Mouse (Mus musculus): Measurements from ENCODE around the gene Gyg. TPM values are rescaled to one million over a fixed set of nuclear protein-coding genes. Genes with fewer than 3 reads are reported as not detected.

Gene Gyg
- total and polyA plus RNA-seq, 3 experiments = not detected

DNA sequence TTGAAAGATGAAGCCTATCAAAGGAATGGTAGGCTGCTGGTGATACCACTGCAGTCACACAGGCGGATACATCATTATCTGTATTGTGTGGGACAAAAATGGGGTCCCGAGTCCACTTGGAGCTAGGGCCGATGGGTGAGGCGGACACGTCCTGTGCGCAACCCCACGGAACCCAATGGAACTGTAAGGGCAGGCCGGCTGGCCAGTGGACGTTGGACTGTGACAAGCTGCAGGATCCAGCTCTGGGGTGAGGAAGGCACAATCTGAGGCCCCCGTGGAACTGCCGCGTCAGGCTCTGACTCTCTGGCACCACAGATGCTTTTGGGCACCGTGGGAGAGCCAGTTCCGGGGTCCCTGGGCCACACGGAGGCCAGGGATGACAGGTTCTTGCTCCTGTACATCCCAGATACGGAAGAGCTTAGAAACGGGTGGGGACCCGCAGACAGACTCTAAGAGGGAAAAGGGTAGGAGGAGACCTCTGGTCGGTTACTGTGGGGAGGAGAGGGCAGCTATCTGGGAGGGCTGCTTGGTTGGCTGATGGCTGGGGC, 36.0 kb downstream of the Gyg start:
- H3K27me3 ChIP-seq (ENCODE audit: insufficient read depth, low read length) = no peaks in the 10 kb centered on the region
- H3K4me3 ChIP-seq (ENCODE audit: low read depth, low read length) = no peak overlapping the region
- no peaks in the 10 kb centered on the region for H3K9me3 ChIP-seq (replicated peaks)
- H3K4me1 ChIP-seq (ENCODE audit: insufficient read depth, low read depth, low read length) = no peaks in the 10 kb centered on the region
- TF ChIP-seq TAL1 (conservative IDR thresholded peaks at IDR 0.05; ENCODE audit: low read depth, low read length) = no peak
- no peak for TF ChIP-seq CTCF (IDR thresholded peaks at IDR 0.05; ENCODE audit: low read depth, low read length)
- TF ChIP-seq POLR2AphosphoS5 (IDR thresholded peaks at IDR 0.05; ENCODE audit: insufficient replicate concordance, low read depth, low read length) = no peak
- TF ChIP-seq GATA1 (IDR thresholded peaks at IDR 0.05; ENCODE audit: borderline replicate concordance, low read length) = no peak
- TF ChIP-seq GATA2 (IDR thresholded peaks at IDR 0.05; ENCODE audit: borderline replicate concordance, low read depth, low read length) = no peak
- H3K36me3 ChIP-seq (replicated peaks) = peaks cover 26% of the 10 kb centered on the region
- ATAC-seq (ENCODE audit: extremely low read depth, insufficient number of reproducible peaks, low FRiP score, poor library complexity, severe bottlenecking) (no peak), DNase-seq (ENCODE audit: low spot score) (no peak)

GRCm38 (mm10) chr3:20111913-20112312, 43.2 kb downstream of the Gyg start:
- Histone ChIP-seq H3K4me3 (ENCODE audit: low read depth, low read length) (no peak overlapping the region), H3K36me3 (replicated peaks) (peaks cover 61% of the 10 kb centered on the region), H3K27me3 (ENCODE audit: insufficient read depth, low read length) (no peaks in the 10 kb centered on the region), H3K4me1 (ENCODE audit: insufficient read depth, low read depth, low read length) (no peaks in the 10 kb centered on the region), H3K9me3 (replicated peaks) (no peaks in the 10 kb centered on the region)
- ATAC-seq (ENCODE audit: extremely low read depth, insufficient number of reproducible peaks, low FRiP score, poor library complexity, severe bottlenecking) = no peak
- TF ChIP-seq GATA2 (IDR thresholded peaks at IDR 0.05; ENCODE audit: borderline replicate concordance, low read depth, low read length) (no peak), GATA1 (IDR thresholded peaks at IDR 0.05; ENCODE audit: borderline replicate concordance, low read length) (no peak), TAL1 (conservative IDR thresholded peaks at IDR 0.05; ENCODE audit: low read depth, low read length) (no peak), POLR2AphosphoS5 (IDR thresholded peaks at IDR 0.05; ENCODE audit: insufficient replicate concordance, low read depth, low read length) (no peak), CTCF (IDR thresholded peaks at IDR 0.05; ENCODE audit: low read depth, low read length) (no peak)
- DNase-seq (ENCODE audit: low spot score) = no peak

DNA sequence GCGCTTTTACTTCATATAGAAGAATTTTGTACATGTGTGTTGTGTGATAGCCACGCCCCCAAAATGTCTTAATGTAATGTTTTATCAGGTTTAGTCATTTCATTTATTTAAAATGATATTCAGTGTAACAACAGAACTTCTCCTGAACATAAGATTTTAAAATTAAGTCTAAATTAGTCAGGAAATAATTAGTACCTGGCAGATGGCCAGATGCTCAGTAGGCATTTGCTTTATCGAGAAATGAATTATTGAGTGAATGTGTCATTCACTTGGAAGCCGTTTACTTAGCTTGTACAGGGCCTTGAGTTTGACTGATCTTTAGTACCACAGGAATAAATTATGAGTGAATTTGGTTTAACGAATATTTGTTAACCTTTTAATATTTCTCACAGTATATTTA, 46.2 kb downstream of the Gyg start:
- Histone ChIP-seq H3K4me3 (ENCODE audit: low read depth, low read length) (no peak overlapping the region), H3K4me1 (ENCODE audit: insufficient read depth, low read depth, low read length) (no peaks in the 10 kb centered on the region), H3K9me3 (replicated peaks) (no peaks in the 10 kb centered on the region), H3K36me3 (replicated peaks) (peaks cover 62% of the 10 kb centered on the region), H3K27me3 (ENCODE audit: insufficient read depth, low read length) (no peaks in the 10 kb centered on the region)
- ATAC-seq (ENCODE audit: extremely low read depth, insufficient number of reproducible peaks, low FRiP score, poor library complexity, severe bottlenecking) (no peak), DNase-seq (ENCODE audit: low spot score) (no peak)
- no peak for TF ChIP-seq GATA2 (IDR thresholded peaks at IDR 0.05; ENCODE audit: borderline replicate concordance, low read depth, low read length)
- no peak for TF ChIP-seq CTCF (IDR thresholded peaks at IDR 0.05; ENCODE audit: low read depth, low read length)
- TF ChIP-seq TAL1 (conservative IDR thresholded peaks at IDR 0.05; ENCODE audit: low read depth, low read length) = no peak
- TF ChIP-seq POLR2AphosphoS5 (IDR thresholded peaks at IDR 0.05; ENCODE audit: insufficient replicate concordance, low read depth, low read length) = no peak
- TF ChIP-seq GATA1 (IDR thresholded peaks at IDR 0.05; ENCODE audit: borderline replicate concordance, low read length) = no peak

DNA sequence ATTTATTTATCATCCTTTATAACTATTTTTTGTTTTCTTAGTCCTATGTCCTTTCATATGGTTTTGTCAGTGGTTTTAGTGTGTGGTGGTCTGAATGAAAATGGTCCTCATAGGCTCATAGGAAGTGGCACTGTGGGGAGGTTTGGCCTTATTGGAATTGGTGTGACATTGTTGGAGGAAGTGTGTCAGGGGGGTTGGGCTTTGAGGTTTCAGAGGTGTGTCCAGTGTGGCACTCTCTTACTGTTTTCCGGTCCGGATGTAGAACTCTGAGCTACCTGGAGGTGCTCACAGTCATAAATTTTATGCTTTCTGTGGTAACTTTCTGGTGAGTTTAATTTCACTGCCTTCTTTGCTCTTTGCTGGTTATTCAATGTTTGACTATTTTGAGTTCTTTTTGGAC, 50.3 kb downstream of the Gyg start:
- no peaks in the 10 kb centered on the region for H3K4me1 ChIP-seq (ENCODE audit: insufficient read depth, low read depth, low read length)
- H3K4me3 ChIP-seq (ENCODE audit: low read depth, low read length) = no peak overlapping the region
- DNase-seq (ENCODE audit: low spot score) (no peak), ATAC-seq (ENCODE audit: extremely low read depth, insufficient number of reproducible peaks, low FRiP score, poor library complexity, severe bottlenecking) (no peak)
- H3K9me3 ChIP-seq (replicated peaks) = no peaks in the 10 kb centered on the region
- H3K36me3 ChIP-seq (replicated peaks) = peaks cover 45% of the 10 kb centered on the region
- H3K27me3 ChIP-seq (ENCODE audit: insufficient read depth, low read length) = no peaks in the 10 kb centered on the region
- TF ChIP-seq GATA2 (IDR thresholded peaks at IDR 0.05; ENCODE audit: borderline replicate concordance, low read depth, low read length) (no peak), TAL1 (conservative IDR thresholded peaks at IDR 0.05; ENCODE audit: low read depth, low read length) (no peak), CTCF (IDR thresholded peaks at IDR 0.05; ENCODE audit: low read depth, low read length) (no peak), POLR2AphosphoS5 (IDR thresholded peaks at IDR 0.05; ENCODE audit: insufficient replicate concordance, low read depth, low read length) (no peak), GATA1 (IDR thresholded peaks at IDR 0.05; ENCODE audit: borderline replicate concordance, low read length) (no peak)

DNA sequence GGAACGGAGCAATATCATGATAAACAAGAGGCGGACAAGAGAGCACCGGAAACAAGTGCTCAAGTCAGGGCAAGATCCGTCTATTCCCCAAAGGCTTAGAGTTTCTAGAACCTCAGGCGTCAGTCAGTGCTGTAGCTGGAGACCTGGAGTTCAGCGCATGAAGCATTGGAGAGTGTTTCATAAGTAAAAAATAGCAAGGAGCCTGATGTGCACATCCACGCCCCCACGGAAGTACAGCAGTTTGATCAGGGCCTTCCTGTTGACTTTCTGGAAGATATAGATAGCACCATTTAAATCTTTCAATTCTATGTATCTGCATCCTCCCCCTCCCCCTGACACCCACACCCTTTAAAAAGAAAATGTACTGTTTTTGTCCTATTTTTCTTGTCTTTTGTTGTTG, 50.8 kb downstream of the Gyg start:
- Histone ChIP-seq H3K4me3 (ENCODE audit: low read depth, low read length) (no peak overlapping the region), H3K4me1 (ENCODE audit: insufficient read depth, low read depth, low read length) (no peaks in the 10 kb centered on the region), H3K36me3 (replicated peaks) (peaks cover 40% of the 10 kb centered on the region), H3K27me3 (ENCODE audit: insufficient read depth, low read length) (no peaks in the 10 kb centered on the region), H3K9me3 (replicated peaks) (no peaks in the 10 kb centered on the region)
- DNase-seq (ENCODE audit: low spot score) (no peak), ATAC-seq (ENCODE audit: extremely low read depth, insufficient number of reproducible peaks, low FRiP score, poor library complexity, severe bottlenecking) (peak; percentile 66)
- TF ChIP-seq GATA2 (IDR thresholded peaks at IDR 0.05; ENCODE audit: borderline replicate concordance, low read depth, low read length) (no peak), CTCF (IDR thresholded peaks at IDR 0.05; ENCODE audit: low read depth, low read length) (no peak), GATA1 (IDR thresholded peaks at IDR 0.05; ENCODE audit: borderline replicate concordance, low read length) (no peak), POLR2AphosphoS5 (IDR thresholded peaks at IDR 0.05; ENCODE audit: insufficient replicate concordance, low read depth, low read length) (no peak), TAL1 (conservative IDR thresholded peaks at IDR 0.05; ENCODE audit: low read depth, low read length) (no peak)

GRCm38 (mm10) chr3:20103830-20104229, 51.3 kb downstream of the Gyg start:
- Histone ChIP-seq H3K4me1 (ENCODE audit: insufficient read depth, low read depth, low read length) (no peaks in the 10 kb centered on the region), H3K27me3 (ENCODE audit: insufficient read depth, low read length) (no peaks in the 10 kb centered on the region), H3K36me3 (replicated peaks) (peaks cover 38% of the 10 kb centered on the region), H3K4me3 (ENCODE audit: low read depth, low read length) (no peak overlapping the region), H3K9me3 (replicated peaks) (no peaks in the 10 kb centered on the region)
- TF ChIP-seq GATA2 (IDR thresholded peaks at IDR 0.05; ENCODE audit: borderline replicate concordance, low read depth, low read length) (no peak), GATA1 (IDR thresholded peaks at IDR 0.05; ENCODE audit: borderline replicate concordance, low read length) (no peak), POLR2AphosphoS5 (IDR thresholded peaks at IDR 0.05; ENCODE audit: insufficient replicate concordance, low read depth, low read length) (no peak), TAL1 (conservative IDR thresholded peaks at IDR 0.05; ENCODE audit: low read depth, low read length) (no peak), CTCF (IDR thresholded peaks at IDR 0.05; ENCODE audit: low read depth, low read length) (no peak)
- DNase-seq (ENCODE audit: low spot score) = no peak
- no peak for ATAC-seq (ENCODE audit: extremely low read depth, insufficient number of reproducible peaks, low FRiP score, poor library complexity, severe bottlenecking)

Measured in G1E (cell line).